Mouse (Mus musculus): Measurements from ENCODE around the gene Nptn. TPM values are rescaled to one million over a fixed set of nuclear protein-coding genes. Genes with fewer than 3 reads are reported as not detected.

Nptn gene
- polyA plus RNA-seq, 1 experiment from 2014 or later: 175 TPM

- Histone ChIP-seq H3K4me2 (ENCODE audit: low read length) (peak overlapping the region; percentile 92), H3K9me3 (ENCODE audit: control insufficient read depth, low read length) (no peaks in the 10 kb centered on the region), H3K4me1 (replicated peaks; ENCODE audit: control insufficient read depth, insufficient read depth, low read length) (peaks cover 12% of the 10 kb centered on the region), H3K27me3 (replicated peaks; ENCODE audit: control insufficient read depth, insufficient read depth, low read length) (no peaks in the 10 kb centered on the region), H3K4me3 (replicated peaks; ENCODE audit: low read length) (peak overlapping the region; percentile 97), H3K36me3 (ENCODE audit: control insufficient read depth, insufficient read depth) (no peaks in the 10 kb centered on the region), H3K9ac (replicated peaks; ENCODE audit: low read depth, low read length) (peak overlapping the region; percentile 96), H3K27ac (ENCODE audit: low read length) (peak overlapping the region; percentile 98)
- peak; percentile 70 for ATAC-seq
- under 1% methylated on average over 42 of the region's 42 CpGs for WGBS
Observed at GRCm38 (mm10) chr9:58582581-58583266, 684 bp downstream of the Nptn start.

DNA sequence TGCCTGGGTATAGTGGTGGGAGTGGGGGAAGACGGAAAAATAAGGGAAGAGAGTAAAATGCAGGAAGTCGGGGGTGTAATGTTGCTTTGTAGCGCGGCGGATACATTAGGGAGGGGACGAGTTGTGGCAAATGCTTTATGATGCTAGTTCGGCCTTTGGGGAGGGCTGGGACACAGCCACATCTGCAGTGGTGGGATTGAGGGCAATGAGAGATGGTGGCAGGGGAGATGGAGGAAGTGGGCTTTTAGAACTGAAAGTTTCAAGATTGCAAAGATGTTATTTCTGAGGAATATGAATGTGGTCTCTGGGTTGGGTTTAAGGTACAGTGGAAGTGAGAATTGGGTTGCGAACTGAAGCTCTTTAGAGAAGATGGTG is 1.2 kb downstream of the Nptn start:
- Histone ChIP-seq H3K9me3 (ENCODE audit: control insufficient read depth, low read length) (no peaks in the 10 kb centered on the region), H3K4me3 (replicated peaks; ENCODE audit: low read length) (peak overlapping the region; percentile 97), H3K36me3 (ENCODE audit: control insufficient read depth, insufficient read depth) (no peaks in the 10 kb centered on the region), H3K27ac (ENCODE audit: low read length) (peak overlapping the region; percentile 98), H3K4me2 (ENCODE audit: low read length) (peak overlapping the region; percentile 92), H3K9ac (replicated peaks; ENCODE audit: low read depth, low read length) (peak overlapping the region; percentile 96), H3K27me3 (replicated peaks; ENCODE audit: control insufficient read depth, insufficient read depth, low read length) (no peaks in the 10 kb centered on the region), H3K4me1 (replicated peaks; ENCODE audit: control insufficient read depth, insufficient read depth, low read length) (peaks cover 12% of the 10 kb centered on the region)
- under 1% methylated on average over 8 of the region's 8 CpGs for WGBS
- ATAC-seq: no peak

DNA sequence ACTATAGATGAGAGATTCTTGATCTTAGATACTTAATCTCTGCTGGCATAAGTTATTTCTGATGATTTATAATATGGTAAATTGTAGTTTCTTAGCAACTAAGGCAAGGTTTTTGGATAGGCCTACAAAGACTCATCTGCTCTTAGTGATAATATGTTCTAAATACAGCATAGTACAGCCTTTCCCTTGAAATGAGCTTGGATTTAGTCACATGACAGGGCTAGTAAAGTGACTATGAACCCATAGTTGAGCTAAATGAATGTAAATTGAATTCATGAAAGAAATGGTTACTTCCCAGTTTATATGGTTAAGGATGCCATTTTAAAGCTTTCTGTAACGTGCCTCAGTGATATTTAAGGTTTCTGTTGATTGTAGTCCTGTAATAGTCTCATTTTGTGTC is 2.3 kb downstream of the Nptn start:
- no peak overlapping the region for H3K4me2 ChIP-seq (ENCODE audit: low read length)
- H3K9ac ChIP-seq (replicated peaks; ENCODE audit: low read depth, low read length): no peak overlapping the region
- WGBS: 66% methylated on average over 1 of the region's 1 CpGs

DNA sequence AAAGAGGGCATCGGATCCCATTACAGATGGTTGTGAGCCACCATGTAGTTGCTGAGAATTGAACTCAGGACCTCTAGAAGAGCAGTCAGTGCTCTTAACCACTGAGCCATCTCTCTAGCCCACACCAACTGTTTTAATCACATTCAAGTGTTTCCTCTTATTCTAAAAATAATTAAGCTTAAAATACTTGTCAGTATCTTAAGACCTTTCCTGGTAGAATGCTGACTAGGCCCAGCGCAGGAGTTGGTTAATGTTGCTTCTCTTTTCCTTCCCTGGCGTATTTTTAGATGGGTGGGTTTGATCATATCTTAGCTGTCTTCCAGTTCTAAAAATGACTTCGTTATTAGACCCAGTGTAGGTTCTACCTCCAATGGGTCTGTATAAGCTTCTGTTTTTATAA is 6.6 kb downstream of the Nptn start:
- no peak overlapping the region for H3K4me2 ChIP-seq (ENCODE audit: low read length)
- H3K9me3 ChIP-seq (ENCODE audit: control insufficient read depth, low read length): no peaks in the 10 kb centered on the region
- 93% methylated on average over 4 of the region's 4 CpGs for WGBS
- 0 out of 2 replicates have a peak, but pooled peaks cover 3% of the 10 kb centered on the region for H3K4me1 ChIP-seq (replicated peaks; ENCODE audit: control insufficient read depth, insufficient read depth, low read length)
- no peaks in the 10 kb centered on the region for H3K27me3 ChIP-seq (replicated peaks; ENCODE audit: control insufficient read depth, insufficient read depth, low read length)
- H3K27ac ChIP-seq (ENCODE audit: low read length): no peak overlapping the region
- ATAC-seq: no peak
- H3K4me3 ChIP-seq (replicated peaks; ENCODE audit: low read length): no peak overlapping the region
- no peaks in the 10 kb centered on the region for H3K36me3 ChIP-seq (ENCODE audit: control insufficient read depth, insufficient read depth)
- no peak overlapping the region for H3K9ac ChIP-seq (replicated peaks; ENCODE audit: low read depth, low read length)

More for the DNA sequence above, 2.3 kb downstream of the Nptn start:
- no peak overlapping the region for H3K27ac ChIP-seq (ENCODE audit: low read length)
- H3K9me3 ChIP-seq (ENCODE audit: control insufficient read depth, low read length): no peaks in the 10 kb centered on the region
- H3K27me3 ChIP-seq (replicated peaks; ENCODE audit: control insufficient read depth, insufficient read depth, low read length): no peaks in the 10 kb centered on the region
- peaks cover 12% of the 10 kb centered on the region for H3K4me1 ChIP-seq (replicated peaks; ENCODE audit: control insufficient read depth, insufficient read depth, low read length)
- no peak overlapping the region for H3K4me3 ChIP-seq (replicated peaks; ENCODE audit: low read length)
- H3K36me3 ChIP-seq (ENCODE audit: control insufficient read depth, insufficient read depth): no peaks in the 10 kb centered on the region
- no peak for ATAC-seq

DNA sequence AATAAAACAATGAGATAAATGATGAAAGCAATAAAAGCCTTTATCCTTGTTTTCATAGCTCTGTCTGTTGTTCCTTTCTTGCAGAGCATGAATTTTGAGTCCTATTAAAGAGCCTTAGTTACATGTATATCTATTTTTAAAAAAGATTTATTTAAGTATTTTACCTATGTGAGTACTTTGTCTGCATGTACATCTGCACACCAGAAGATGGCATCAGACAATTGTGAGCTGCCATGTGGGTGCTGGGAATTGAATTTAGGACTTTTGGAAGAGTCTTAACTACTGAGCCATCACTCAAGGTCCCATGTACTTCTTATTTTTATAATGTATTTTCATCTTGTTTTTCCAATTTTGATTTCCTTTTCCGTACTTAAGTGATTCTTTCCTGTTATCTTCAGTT is 13.3 kb downstream of the Nptn start:
- H3K4me2 ChIP-seq (ENCODE audit: low read length): no peak overlapping the region
- no peaks in the 10 kb centered on the region for H3K27me3 ChIP-seq (replicated peaks; ENCODE audit: control insufficient read depth, insufficient read depth, low read length)
- no peak overlapping the region for H3K4me3 ChIP-seq (replicated peaks; ENCODE audit: low read length)
- H3K36me3 ChIP-seq (ENCODE audit: control insufficient read depth, insufficient read depth): no peaks in the 10 kb centered on the region
- H3K9me3 ChIP-seq (ENCODE audit: control insufficient read depth, low read length): no peaks in the 10 kb centered on the region
- no peak overlapping the region for H3K27ac ChIP-seq (ENCODE audit: low read length)
- no peak for ATAC-seq
- 95% methylated on average over 1 of the region's 1 CpGs for WGBS
- no peaks in the 10 kb centered on the region; the same call in 1 of the 2 replicates for H3K4me1 ChIP-seq (replicated peaks; ENCODE audit: control insufficient read depth, insufficient read depth, low read length)
- no peak overlapping the region for H3K9ac ChIP-seq (replicated peaks; ENCODE audit: low read depth, low read length)

- Histone ChIP-seq H3K9me3 (ENCODE audit: control insufficient read depth, low read length) (no peaks in the 10 kb centered on the region; the same call in 1 of the 2 replicates), H3K27me3 (replicated peaks; ENCODE audit: control insufficient read depth, insufficient read depth, low read length) (no peaks in the 10 kb centered on the region), H3K36me3 (ENCODE audit: control insufficient read depth, insufficient read depth) (no peaks in the 10 kb centered on the region), H3K4me1 (replicated peaks; ENCODE audit: control insufficient read depth, insufficient read depth, low read length) (peaks cover 5% of the 10 kb centered on the region), H3K4me3 (replicated peaks; ENCODE audit: low read length) (no peak overlapping the region), H3K27ac (ENCODE audit: low read length) (no peak overlapping the region), H3K9ac (replicated peaks; ENCODE audit: low read depth, low read length) (no peak overlapping the region), H3K4me2 (ENCODE audit: low read length) (no peak overlapping the region)
- no peak for ATAC-seq
- WGBS: 71% methylated on average over 1 of the region's 1 CpGs
Observed at GRCm38 (mm10) chr9:58613790-58614189, 31.8 kb downstream of the Nptn start.

GRCm38 (mm10) chr9:58615064-58615938 is 33.3 kb downstream of the Nptn start:
- no peak overlapping the region for H3K4me3 ChIP-seq (replicated peaks; ENCODE audit: low read length)
- no peak for ATAC-seq
- H3K36me3 ChIP-seq (ENCODE audit: control insufficient read depth, insufficient read depth): no peaks in the 10 kb centered on the region
- H3K9ac ChIP-seq (replicated peaks; ENCODE audit: low read depth, low read length): no peak overlapping the region
- H3K27me3 ChIP-seq (replicated peaks; ENCODE audit: control insufficient read depth, insufficient read depth, low read length): no peaks in the 10 kb centered on the region
- H3K27ac ChIP-seq (ENCODE audit: low read length): no peak overlapping the region
- 83% methylated on average over 3 of the region's 3 CpGs for WGBS
- H3K4me2 ChIP-seq (ENCODE audit: low read length): no peak overlapping the region
- H3K4me1 ChIP-seq (replicated peaks; ENCODE audit: control insufficient read depth, insufficient read depth, low read length): peaks cover 5% of the 10 kb centered on the region
- no peaks in the 10 kb centered on the region; the same call in 1 of the 2 replicates for H3K9me3 ChIP-seq (ENCODE audit: control insufficient read depth, low read length)

- no peaks in the 10 kb centered on the region for H3K27me3 ChIP-seq (replicated peaks; ENCODE audit: control insufficient read depth, insufficient read depth, low read length)
- WGBS: 83% methylated on average over 1 of the region's 1 CpGs
- no peak for ATAC-seq
- H3K4me3 ChIP-seq (replicated peaks; ENCODE audit: low read length): no peak overlapping the region
- H3K36me3 ChIP-seq (ENCODE audit: control insufficient read depth, insufficient read depth): no peaks in the 10 kb centered on the region
- H3K4me2 ChIP-seq (ENCODE audit: low read length): no peak overlapping the region
- H3K9ac ChIP-seq (replicated peaks; ENCODE audit: low read depth, low read length): no peak overlapping the region
- no peak overlapping the region for H3K27ac ChIP-seq (ENCODE audit: low read length)
- no peaks in the 10 kb centered on the region for H3K4me1 ChIP-seq (replicated peaks; ENCODE audit: control insufficient read depth, insufficient read depth, low read length)
- H3K9me3 ChIP-seq (ENCODE audit: control insufficient read depth, low read length): no peaks in the 10 kb centered on the region
Observed at GRCm38 (mm10) chr9:58623009-58623408, 41.0 kb downstream of the Nptn start.

DNA sequence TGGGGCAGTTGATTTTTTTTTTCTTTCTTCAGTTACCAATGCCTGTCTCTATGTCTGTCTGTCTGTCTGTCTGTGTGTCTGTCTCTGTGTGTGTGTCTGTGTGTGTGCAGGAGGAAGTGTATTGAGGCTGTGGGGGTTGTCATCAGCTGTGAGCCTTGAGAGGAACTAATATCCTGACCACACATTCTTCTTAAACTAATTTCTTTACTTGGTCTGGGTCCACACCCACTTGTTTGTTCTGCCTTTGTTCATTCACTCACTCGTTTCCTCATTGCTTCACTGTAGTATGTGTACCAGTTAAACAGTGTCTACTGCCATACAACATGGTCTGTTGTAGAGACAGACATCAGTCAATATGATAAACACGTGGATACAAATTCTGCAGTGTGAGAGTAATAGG is 45.2 kb downstream of the Nptn start:
- Histone ChIP-seq H3K4me2 (ENCODE audit: low read length) (no peak overlapping the region), H3K4me3 (replicated peaks; ENCODE audit: low read length) (no peak overlapping the region), H3K9ac (replicated peaks; ENCODE audit: low read depth, low read length) (no peak overlapping the region), H3K27me3 (replicated peaks; ENCODE audit: control insufficient read depth, insufficient read depth, low read length) (no peaks in the 10 kb centered on the region), H3K4me1 (replicated peaks; ENCODE audit: control insufficient read depth, insufficient read depth, low read length) (no peaks in the 10 kb centered on the region), H3K36me3 (ENCODE audit: control insufficient read depth, insufficient read depth) (peaks cover 3% of the 10 kb centered on the region; the same call in 1 of the 2 replicates), H3K27ac (ENCODE audit: low read length) (no peak overlapping the region), H3K9me3 (ENCODE audit: control insufficient read depth, low read length) (no peaks in the 10 kb centered on the region)
- WGBS: 78% methylated on average over 2 of the region's 2 CpGs
- no peak for ATAC-seq

Data from forebrain, embryonic 16.5 days (tissue).